Mouse (Mus musculus) v-Abl transformed pro-B cells (cell line): ENCODE measurements around the gene Atp10a.

Experiments
- in situ Hi-C, 2 experiments: fragments of 400-800 bp; cut with MboI; formaldehyde crosslinking; loops; one replicate each; pipeline ENCODE4 v1.15.1; 2025; ENCODE audit not compliant: unreplicated experiment in 2 of 2

Gene Atp10a

GRCm38 (mm10) chr7:58730831-58731230, 74.9 kb downstream of the Atp10a start:
- in situ Hi-C loops = loop anchor here (5.0 to 10.0 kb wide), 4 partner anchors 34 to 494 kb away; partner anchors contain the start of gene Ube3a (in 1 of the 2)

DNA sequence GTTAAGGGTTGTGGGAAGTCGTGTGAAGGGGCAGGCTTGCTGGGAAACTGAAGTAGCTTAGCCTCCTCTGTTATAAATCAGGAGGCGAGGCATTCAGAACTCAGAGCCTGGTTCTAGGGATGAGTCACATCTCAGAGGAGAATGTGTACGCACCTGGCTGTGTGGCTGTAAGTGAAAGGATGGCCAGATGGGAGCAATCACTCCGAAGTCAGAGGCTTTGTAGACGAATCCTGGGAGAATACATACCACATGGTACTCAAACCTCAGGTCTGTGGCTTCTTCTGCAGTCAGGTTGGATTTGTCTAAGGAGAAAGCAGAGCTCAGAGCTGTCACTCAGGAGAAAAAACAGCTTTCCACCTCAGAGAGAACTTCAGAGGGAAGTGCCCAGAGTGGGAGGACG, 76.4 kb downstream of the Atp10a start:
- in situ Hi-C loops = loop anchor here (5.0 to 10.0 kb wide), 4 partner anchors 35 to 492 kb away; partner anchors contain the start of gene Ube3a (in 1 of the 2)

DNA sequence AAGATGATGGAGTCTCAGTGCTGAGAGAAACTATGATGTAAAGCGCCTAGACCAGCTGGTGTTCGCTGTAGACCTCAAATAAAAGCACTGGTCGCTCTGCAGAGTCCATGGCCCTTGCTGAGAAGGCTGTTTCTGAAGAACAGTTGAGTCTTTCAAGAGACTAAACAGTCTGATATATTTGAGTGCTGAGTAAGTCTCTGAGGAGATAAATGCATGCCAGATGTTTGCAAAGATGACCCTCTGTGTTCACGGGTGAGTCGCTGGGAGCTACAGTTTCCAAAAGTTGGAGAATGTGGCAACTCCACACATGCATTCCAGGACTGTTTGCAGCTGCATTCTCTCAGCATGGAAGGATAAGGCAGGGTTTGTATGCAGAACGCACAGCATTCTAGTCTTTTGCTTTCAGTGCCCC, 77.5 kb downstream of the Atp10a start:
- in situ Hi-C loops = loop anchor here (5.0 to 10.0 kb wide), 4 partner anchors 36 to 491 kb away; partner anchors contain the start of gene Ube3a (in 1 of the 2)

DNA sequence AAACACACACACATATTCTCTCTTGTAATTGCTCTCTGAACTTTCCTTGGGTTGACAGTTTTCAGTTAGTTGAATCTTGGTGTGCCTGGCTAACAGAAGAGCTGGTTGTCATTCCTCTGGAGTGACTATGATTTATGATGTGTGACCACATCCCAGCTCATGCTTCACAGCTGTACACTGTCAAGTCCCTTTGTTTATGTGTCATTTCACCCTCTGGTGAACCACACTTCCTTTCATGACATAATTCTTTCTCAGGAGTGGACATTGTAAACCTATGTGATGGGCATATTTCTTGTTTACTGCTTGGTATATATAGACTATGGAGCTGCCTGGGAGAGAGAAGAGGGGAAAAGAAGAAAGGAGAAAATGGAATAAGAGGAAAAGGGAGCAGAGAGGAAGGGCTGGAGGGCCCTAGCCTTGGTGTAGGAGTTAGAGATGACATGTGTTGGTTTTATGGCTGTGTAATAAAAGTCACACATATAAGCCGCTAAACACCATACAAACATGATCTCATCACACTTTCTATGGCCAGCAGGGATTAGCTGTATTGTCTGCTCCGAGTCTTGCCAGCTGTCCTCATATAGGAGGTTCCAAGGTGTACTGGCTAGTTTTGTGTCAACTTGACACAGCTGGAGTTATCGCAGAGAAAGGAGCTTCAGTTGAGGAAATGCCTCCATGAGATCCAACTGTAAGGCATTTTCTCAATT, 81.0 kb downstream of the Atp10a start:
- in situ Hi-C loops = loop anchor here (10.0 kb wide), 3 partner anchors 52 to 488 kb away; partner anchors contain the start of gene Ube3a (in 1 of the 2)

DNA sequence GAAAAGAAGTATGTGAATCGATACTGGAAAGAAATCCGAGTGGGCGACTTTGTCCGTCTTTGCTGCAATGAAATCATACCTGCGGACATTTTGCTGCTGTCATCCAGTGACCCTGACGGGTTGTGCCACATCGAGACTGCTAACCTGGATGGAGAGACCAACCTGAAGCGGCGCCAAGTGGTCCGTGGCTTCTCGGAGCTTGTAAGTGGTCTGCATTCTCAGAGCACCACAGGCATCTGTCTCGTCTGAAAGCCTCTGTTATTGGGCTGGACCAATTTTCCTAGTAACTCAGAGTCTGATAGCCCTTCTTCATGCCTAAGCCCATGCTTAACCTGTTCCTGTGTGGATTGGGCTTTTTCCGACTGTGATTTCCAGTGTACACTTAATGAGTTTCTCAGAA, 84.2 kb downstream of the Atp10a start:
- in situ Hi-C loops = loop anchor here (10.0 kb wide), 1 partner anchor 155 kb away; no protein-coding TSS in a partner anchor

DNA sequence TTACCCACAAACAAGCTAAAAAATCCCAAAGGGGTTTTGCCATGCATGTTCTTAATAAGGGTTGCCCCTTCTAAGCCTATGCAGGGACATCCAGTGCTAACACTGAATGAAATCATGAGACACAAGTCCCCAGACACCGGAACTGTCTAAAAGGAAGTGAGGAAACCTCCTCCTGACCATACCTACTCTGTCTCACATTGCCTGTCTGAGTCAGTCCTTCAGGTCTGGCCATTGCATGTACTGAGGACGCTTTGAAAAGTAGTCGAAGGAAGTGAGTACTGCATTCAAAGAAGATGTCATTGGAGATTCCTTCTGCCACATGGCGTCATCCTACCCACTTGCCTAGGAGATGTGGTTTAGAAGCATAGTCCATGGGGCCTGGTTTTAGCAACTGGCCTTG, 84.9 kb downstream of the Atp10a start:
- in situ Hi-C loops = loop anchor here (10.0 kb wide), 1 partner anchor 156 kb away; no protein-coding TSS in a partner anchor

DNA sequence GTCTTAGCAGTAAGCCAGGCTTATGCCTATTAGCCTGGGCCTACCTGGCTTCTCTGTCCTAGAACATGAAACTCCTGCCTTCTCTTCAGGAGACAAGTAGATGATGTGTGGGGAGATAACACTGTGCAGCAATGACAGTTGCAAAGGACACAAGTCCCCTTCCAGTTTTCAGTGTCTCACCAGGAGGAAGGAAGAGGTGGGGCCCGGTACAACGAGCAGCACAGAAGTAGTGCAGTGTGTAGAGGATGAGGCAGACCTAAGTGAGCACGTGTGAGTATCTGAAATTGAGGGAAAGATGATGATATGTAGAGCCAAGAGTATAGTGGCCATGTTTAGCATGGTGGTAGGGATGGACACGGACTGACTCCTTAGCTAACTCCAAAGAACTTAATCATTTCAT, 86.0 kb downstream of the Atp10a start:
- in situ Hi-C loops = loop anchor here (10.0 kb wide), 1 partner anchor 157 kb away; no protein-coding TSS in a partner anchor

DNA sequence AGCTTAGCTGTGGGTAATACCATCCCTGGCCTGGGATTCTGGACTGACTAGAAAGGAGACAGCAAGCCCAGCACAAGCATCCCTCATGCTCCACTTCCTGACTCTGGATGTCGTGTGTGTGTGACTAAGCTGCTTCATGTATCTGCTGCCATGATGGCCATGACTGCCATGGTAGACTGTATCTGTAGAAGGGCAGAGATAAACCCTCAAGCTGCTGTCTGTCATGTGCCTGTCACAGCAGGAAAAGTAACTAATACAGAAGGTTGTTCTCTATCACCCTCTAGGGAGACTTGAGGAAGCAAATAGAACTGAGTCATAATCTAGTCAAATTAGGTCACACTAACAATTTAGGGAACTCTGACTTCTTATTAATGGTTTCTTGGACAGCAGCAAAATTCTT, 86.7 kb downstream of the Atp10a start:
- in situ Hi-C loops = loop anchor here (10.0 kb wide), 1 partner anchor 158 kb away; no protein-coding TSS in a partner anchor

DNA sequence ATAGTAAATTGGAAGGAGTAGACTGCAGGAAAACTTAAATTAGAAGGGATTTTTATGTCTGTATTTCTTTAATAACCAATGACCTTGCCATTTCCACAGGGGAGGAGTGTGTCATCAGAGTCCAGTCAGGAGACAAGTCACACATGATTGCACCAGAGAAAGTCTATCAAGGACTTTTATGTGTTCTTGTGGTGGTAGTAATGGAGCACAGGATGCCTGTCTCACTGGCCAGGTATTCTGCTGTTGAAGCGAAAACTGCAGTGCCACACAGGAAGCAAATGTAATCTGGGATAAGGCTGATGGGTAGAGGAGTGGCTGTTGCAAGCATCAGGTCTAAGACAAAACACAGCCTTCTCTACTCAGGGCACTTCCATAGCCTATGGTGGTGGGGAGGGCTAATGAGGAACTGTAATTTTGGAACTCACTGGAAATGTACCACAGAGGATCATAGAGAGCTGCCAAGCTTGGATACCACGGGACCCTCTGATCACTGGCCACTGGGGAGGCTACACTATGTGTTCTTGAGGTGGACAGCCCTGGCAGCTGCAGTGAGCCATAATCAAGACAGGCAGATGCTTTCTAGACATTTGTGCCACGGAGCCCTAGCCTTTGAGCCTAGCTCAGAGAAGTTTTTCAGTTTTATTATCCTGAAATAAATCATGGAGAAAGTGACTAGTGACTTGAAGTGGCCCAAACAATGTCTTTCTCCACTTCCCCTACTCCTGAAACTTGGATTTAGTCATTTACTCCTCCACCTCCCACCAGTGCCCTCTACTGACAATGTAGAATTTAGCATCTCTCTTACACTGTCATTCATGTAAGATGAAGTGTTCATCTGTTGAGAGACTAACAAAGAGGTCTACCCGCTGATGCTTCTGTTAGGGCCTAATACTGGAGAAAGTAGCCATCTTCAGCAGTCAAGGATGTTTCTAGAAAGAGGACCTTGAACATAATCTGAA, 87.7 kb downstream of the Atp10a start:
- in situ Hi-C loops = loop anchor here (10.0 kb wide), 1 partner anchor 159 kb away; no protein-coding TSS in a partner anchor

GRCm38 (mm10) chr7:58746817-58747216, 90.9 kb downstream of the Atp10a start:
- in situ Hi-C loops = loop anchor here (5.0 to 10.0 kb wide), 2 partner anchors 110 to 162 kb away; no protein-coding TSS in a partner anchor

- in situ Hi-C loops = loop anchor here (5.0 to 10.0 kb wide), 3 partner anchors 107 to 345 kb away; no protein-coding TSS in a partner anchor
Measured at GRCm38 (mm10) chr7:58749904-58750612, 94.1 kb downstream of the Atp10a start.

- in situ Hi-C loops = loop anchor here in 1 of 2 experiments (10.0 kb wide), 1 partner anchor 347 kb away; no protein-coding TSS in a partner anchor
Measured at GRCm38 (mm10) chr7:58752041-58752440, 96.1 kb downstream of the Atp10a start.

GRCm38 (mm10) chr7:58754076-58754475, 98.1 kb downstream of the Atp10a start:
- in situ Hi-C loops = loop anchor here in 1 of 2 experiments (10.0 kb wide), 1 partner anchor 349 kb away; no protein-coding TSS in a partner anchor

DNA sequence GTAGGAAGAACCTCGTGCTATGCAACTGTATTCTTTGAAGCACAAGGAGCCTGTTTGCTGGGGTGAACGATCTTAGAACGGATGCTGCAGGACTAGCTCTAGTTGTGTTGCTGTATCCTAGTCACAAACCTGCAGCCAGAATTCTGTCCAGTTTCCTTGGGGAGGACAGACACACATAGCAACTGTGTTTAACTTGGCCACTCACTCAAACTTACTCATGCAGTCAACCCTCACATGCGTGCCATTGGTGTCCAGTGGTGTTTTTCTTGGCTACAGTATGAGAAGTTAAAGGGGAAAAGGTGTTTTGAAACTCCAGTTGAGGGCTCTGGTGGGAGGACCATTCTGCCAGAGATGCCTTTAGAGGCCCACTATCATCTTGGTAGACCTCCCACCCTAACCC, 98.6 kb downstream of the Atp10a start:
- in situ Hi-C loops = loop anchor here in 1 of 2 experiments (10.0 kb wide), 1 partner anchor 350 kb away; no protein-coding TSS in a partner anchor

- in situ Hi-C loops = loop anchor here in 1 of 2 experiments (10.0 kb wide), 1 partner anchor 350 kb away; no protein-coding TSS in a partner anchor
Measured at GRCm38 (mm10) chr7:58755083-58755482, 99.1 kb downstream of the Atp10a start.

DNA sequence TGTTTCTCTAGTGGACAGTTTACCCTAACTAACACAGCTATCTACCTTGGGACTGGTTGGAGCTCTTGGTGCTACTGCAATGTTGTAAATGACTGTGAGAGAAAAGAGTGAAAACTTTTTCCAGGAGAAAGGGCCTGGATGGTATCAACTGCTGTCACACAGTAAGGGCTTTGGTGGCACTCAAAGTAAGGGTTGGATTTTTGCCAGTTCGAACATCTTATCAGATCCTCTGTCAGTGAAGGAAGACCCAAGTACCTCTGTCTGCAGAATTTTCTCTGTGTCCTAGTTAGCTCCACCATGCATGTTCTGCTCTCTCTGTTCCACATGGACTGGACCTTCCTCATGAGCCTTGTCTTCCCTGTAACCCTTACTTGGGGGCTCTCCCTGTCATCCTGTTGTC, 99.9 kb downstream of the Atp10a start:
- in situ Hi-C loops = loop anchor here in 1 of 2 experiments (10.0 kb wide), 1 partner anchor 351 kb away; no protein-coding TSS in a partner anchor

- in situ Hi-C loops = loop anchor here in 1 of 2 experiments (10.0 kb wide), 1 partner anchor 353 kb away; no protein-coding TSS in a partner anchor
Measured at GRCm38 (mm10) chr7:58757331-58757730, 101.4 kb downstream of the Atp10a start.

- in situ Hi-C loops = loop anchor here in 1 of 2 experiments (10.0 kb wide), 1 partner anchor 354 kb away; no protein-coding TSS in a partner anchor
Measured at GRCm38 (mm10) chr7:58758396-58758795, 102.4 kb downstream of the Atp10a start.

DNA sequence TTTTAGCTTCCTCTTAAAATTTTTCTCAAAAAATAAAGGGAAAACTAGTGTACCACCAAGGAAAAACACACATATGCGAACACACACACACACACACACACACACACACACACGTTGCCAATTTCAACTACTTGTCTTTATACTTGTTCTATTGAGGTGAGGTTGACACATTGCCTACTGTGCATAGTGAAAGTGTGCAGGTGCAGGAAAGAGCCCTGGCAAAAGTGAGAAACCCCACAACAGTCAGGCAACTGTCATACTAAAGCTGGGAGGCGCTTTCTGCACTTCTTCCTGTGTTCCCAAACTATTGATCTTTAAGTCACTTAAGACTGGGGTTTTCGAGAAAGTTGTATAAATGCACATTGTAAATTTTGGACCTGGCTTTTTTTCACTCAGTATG, 103.3 kb downstream of the Atp10a start:
- in situ Hi-C loops = loop anchor here in 1 of 2 experiments (10.0 kb wide), 1 partner anchor 354 kb away; no protein-coding TSS in a partner anchor
